Mouse (Mus musculus): ENCODE results near the gene Zmynd12. TPM values are rescaled to one million over a fixed set of nuclear protein-coding genes. Genes with fewer than 3 reads are reported as not detected.

Gene Zmynd12
- total RNA-seq, 1 experiment from 2014 or later: 4.5 TPM

- no peak for DNase-seq
Observed at GRCm38 (mm10) chr4:119447786-119448185, 25.2 kb downstream of the Zmynd12 start.

GRCm38 (mm10) chr4:119450436-119450835, 27.8 kb downstream of the Zmynd12 start:
- DNase-seq: no peak

GRCm38 (mm10) chr4:119453128-119453527, 30.5 kb downstream of the Zmynd12 start:
- DNase-seq: no peak

GRCm38 (mm10) chr4:119453533-119453932, 30.9 kb downstream of the Zmynd12 start:
- no peak for DNase-seq

GRCm38 (mm10) chr4:119460296-119460695, 37.7 kb downstream of the Zmynd12 start:
- DNase-seq: no peak

GRCm38 (mm10) chr4:119460728-119461141, 38.1 kb downstream of the Zmynd12 start:
- no peak for DNase-seq

GRCm38 (mm10) chr4:119462457-119462856, 39.8 kb downstream of the Zmynd12 start:
- no peak for DNase-seq

GRCm38 (mm10) chr4:119462858-119463755, 40.5 kb downstream of the Zmynd12 start:
- peak; percentile 45 for DNase-seq

GRCm38 (mm10) chr4:119463756-119464419, 41.3 kb downstream of the Zmynd12 start:
- DNase-seq: no peak

- DNase-seq: no peak
Observed at GRCm38 (mm10) chr4:119465841-119466240, 43.2 kb downstream of the Zmynd12 start.

GRCm38 (mm10) chr4:119467720-119468380, 45.2 kb downstream of the Zmynd12 start:
- no peak for DNase-seq

GRCm38 (mm10) chr4:119472545-119472944, 49.9 kb downstream of the Zmynd12 start:
- DNase-seq: no peak

GRCm38 (mm10) chr4:119473150-119473549, 50.5 kb downstream of the Zmynd12 start:
- DNase-seq: no peak

- peak; percentile 62 for DNase-seq
Observed at GRCm38 (mm10) chr4:119483051-119483450, 60.4 kb downstream of the Zmynd12 start.

GRCm38 (mm10) chr4:119484882-119485281, 62.3 kb downstream of the Zmynd12 start:
- DNase-seq: no peak

- no peak for DNase-seq
Observed at GRCm38 (mm10) chr4:119489666-119490065, 67.1 kb downstream of the Zmynd12 start.

- peak; percentile 24 for DNase-seq
Observed at GRCm38 (mm10) chr4:119490806-119491205, 68.2 kb downstream of the Zmynd12 start.

- DNase-seq: peak; percentile 79
Observed at GRCm38 (mm10) chr4:119492291-119492932, 69.8 kb downstream of the Zmynd12 start, which contains the start of gene Rimkla. TSS of gene Rimkla (minus strand) at chr4:119492628.

- no peak for DNase-seq
Observed at GRCm38 (mm10) chr4:119492933-119493327, 70.3 kb downstream of the Zmynd12 start.

GRCm38 (mm10) chr4:119498319-119498848, 75.8 kb downstream of the Zmynd12 start:
- no peak for DNase-seq

- no peak for DNase-seq
Observed at GRCm38 (mm10) chr4:119511591-119511990, 89.0 kb downstream of the Zmynd12 start.

GRCm38 (mm10) chr4:119512731-119513141, 90.1 kb downstream of the Zmynd12 start:
- no peak for DNase-seq

Data from adrenal gland, postnatal 25 days (tissue).